Mouse (Mus musculus) lung, embryonic 15.5 days (tissue): Measurements from ENCODE around the gene Kdm8. TPM values are rescaled to one million over a fixed set of nuclear protein-coding genes. Genes with fewer than 3 reads are reported as not detected.
"Not testable (repeated sequence)": the region's sequence is repeated elsewhere in the genome, so short reads cannot be mapped to it uniquely, and the experiment has no call there.

Experiments
- ATAC-seq: fragments of 200-750 bp; cut with Nextera tagmentation; 2 replicates; pipeline ENCODE4 v1.8.0; 2017; ENCODE audit warnings: moderate number of reproducible peaks, borderline replicate concordance; ENCODE audit not compliant: low FRiP score, low TSS enrichment; ENCODE audit errors: extremely low read depth
- H3K27ac ChIP-seq: fragments of 300-500 bp; sonication (generic); 2 replicates; pipeline ENCODE4 v1.5.1; 2015; ENCODE audit warnings: moderate library complexity, mild to moderate bottlenecking, inconsistent platforms
- H3K27me3 ChIP-seq: fragments of 300-500 bp; sonication (generic); 2 replicates; pipeline ENCODE4 v1.6.1; 2015; ENCODE audit warnings: inconsistent platforms
- H3K36me3 ChIP-seq: fragments of 300-500 bp; sonication (generic); 2 replicates; pipeline ENCODE4 v1.6.1; 2015; ENCODE audit warnings: inconsistent platforms
- H3K4me1 ChIP-seq: fragments of 300-500 bp; sonication (generic); 2 replicates; pipeline ENCODE4 v1.6.1; 2015; ENCODE audit warnings: inconsistent platforms
- H3K4me2 ChIP-seq: fragments of 300-500 bp; sonication (generic); 2 replicates; pipeline ENCODE4 v1.6.1; 2015; ENCODE audit warnings: inconsistent platforms, mild to moderate bottlenecking, moderate library complexity
- H3K4me3 ChIP-seq: fragments of 300-500 bp; sonication (generic); 2 replicates; pipeline ENCODE4 v1.5.1; 2015; ENCODE audit warnings: mild to moderate bottlenecking, inconsistent platforms
- H3K9ac ChIP-seq: fragments of 300-500 bp; sonication (generic); 2 replicates; pipeline ENCODE4 v1.6.1; 2015; ENCODE audit warnings: inconsistent platforms
- H3K9me3 ChIP-seq: fragments of 300-500 bp; sonication (generic); 2 replicates; pipeline ENCODE4 v1.6.1; 2016; ENCODE audit warnings: inconsistent platforms
- WGBS: fragments of 180-500 bp; shearing (Covaris S2); methylation state at CpG from one replicate; pipeline ENCODE4 v1.1.7; 2015; 5-methylcytosine and 5-hydroxymethylcytosine counted together
- polyA plus RNA-seq: library from polyadenylated mRNA; unstranded; fragments of >200 nt; fragmentation: Nextera tagmentation; extraction: Ambion mirVana; gene quantifications from 2 replicates; pipeline ENCODE4 v1.2.1, GENCODE M21; 2015

Kdm8 gene
- polyA plus RNA-seq, 1 experiment from 2014 or later: 14.5 TPM

DNA sequence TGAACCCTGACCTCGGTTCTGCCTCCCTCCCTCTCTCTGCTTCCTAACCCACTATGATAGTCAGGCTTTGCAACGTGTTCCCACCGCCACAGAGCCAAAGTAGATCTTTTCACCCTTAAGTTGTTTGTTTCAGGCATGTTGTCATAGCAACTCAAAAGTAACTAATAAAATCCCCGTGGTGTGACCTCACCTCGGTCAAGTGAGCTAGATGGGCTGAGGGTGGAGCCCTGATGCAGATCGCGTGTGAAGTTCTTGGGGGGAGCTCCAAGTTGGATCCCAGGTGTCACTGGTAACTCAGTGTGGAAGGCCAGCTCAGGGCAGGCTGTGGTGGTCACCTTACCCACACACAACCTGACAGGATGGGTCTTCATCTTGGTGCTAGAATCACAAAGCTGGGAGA is 16.1 kb upstream of the Kdm8 start:
- peaks cover 17% of the 10 kb centered on the region; the same call in 1 of the 2 replicates for H3K4me1 ChIP-seq
- H3K36me3 ChIP-seq: no peaks in the 10 kb centered on the region
- 59% methylated on average over 7 of the region's 7 CpGs for WGBS
- no peaks in the 10 kb centered on the region for H3K27me3 ChIP-seq
- H3K4me3 ChIP-seq: no peak overlapping the region
- H3K9ac ChIP-seq: no peak overlapping the region
- no peak overlapping the region for H3K4me2 ChIP-seq
- no peaks in the 10 kb centered on the region for H3K9me3 ChIP-seq
- no peak overlapping the region for H3K27ac ChIP-seq
- ATAC-seq: no peak

DNA sequence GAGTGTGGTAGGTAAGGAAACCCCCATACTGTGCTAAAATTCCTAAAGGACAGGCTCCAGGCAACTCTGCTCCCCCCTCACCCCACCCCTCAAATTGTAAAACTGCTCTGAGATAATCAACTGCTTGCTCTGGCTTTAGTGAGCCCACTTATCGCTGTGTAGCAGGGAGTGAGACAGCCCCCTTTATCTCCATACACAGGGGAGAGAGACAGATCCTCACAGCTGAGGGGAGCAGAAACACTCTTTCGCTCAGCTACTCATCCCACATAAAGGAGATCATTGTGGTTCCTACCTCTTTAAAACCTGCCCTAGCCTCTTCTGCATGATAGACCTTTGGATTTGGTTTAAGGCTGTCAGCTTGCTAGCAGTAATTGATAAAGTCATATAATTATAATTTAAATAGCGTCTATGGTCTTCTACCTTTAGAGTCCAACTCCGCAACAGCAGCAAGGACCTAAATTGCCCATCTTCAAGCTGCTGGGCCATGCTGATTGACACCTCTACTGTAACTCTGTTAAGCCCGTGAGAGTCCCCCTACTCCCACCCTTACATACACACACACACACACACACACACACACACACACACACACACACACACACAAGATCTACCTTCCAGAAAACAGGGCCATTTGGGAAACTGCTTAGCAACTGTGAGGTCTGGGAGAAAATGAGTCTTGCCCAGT is 15.5 kb upstream of the Kdm8 start:
- H3K4me2 ChIP-seq, H3K27me3 ChIP-seq, H3K4me3 ChIP-seq, H3K36me3 ChIP-seq, H3K9me3 ChIP-seq, ATAC-seq, H3K9ac ChIP-seq, H3K27ac ChIP-seq: not testable (repeated sequence)
- peaks cover 12% of the 10 kb centered on the region; the same call in 1 of the 2 replicates for H3K4me1 ChIP-seq
- 58% methylated on average over 5 of the region's 5 CpGs for WGBS

DNA sequence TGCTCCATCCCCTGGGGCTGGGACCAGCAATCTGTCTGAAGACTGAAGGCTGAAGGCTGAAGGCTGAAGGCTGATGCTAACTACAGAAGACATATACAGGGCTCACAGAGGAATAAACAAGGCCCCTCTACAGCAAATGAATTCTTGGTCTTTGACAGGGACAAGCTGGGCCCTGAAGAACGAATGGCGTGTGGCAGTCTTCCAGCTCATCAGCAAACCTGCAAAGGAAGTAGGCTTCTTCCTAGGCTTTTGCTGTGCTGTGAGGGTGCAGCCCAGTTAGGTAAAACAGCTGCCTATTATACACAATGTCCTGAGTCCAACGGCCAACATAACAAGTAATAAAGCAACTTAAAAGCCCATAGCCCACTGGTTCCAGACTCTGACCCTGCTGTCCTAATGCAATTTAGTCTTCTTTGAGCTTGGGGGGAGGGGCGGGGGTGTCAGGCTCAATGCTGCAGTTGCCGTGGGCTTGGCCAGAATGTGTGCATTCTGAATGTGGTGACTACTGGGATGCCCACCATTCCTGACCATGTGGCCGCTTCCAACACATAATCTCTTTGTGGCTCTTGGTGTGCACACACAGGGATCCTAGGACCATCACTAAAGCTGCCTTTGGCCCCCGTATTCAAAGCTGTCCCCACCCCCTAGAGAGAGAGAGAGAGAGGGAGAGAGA is 14.2 kb upstream of the Kdm8 start:
- WGBS: 41% methylated on average over 7 of the region's 7 CpGs
- Histone ChIP-seq H3K27ac (0 out of 2 replicates have a peak overlapping the region, but pooled peaks have one; percentile 15), H3K9me3 (no peaks in the 10 kb centered on the region), H3K4me1 (peaks cover 24% of the 10 kb centered on the region), H3K4me3 (no peak overlapping the region), H3K36me3 (no peaks in the 10 kb centered on the region), H3K27me3 (no peaks in the 10 kb centered on the region), H3K4me2 (no peak overlapping the region), H3K9ac (no peak overlapping the region)
- peak; percentile 47; the same call in 1 of the 2 replicates for ATAC-seq

DNA sequence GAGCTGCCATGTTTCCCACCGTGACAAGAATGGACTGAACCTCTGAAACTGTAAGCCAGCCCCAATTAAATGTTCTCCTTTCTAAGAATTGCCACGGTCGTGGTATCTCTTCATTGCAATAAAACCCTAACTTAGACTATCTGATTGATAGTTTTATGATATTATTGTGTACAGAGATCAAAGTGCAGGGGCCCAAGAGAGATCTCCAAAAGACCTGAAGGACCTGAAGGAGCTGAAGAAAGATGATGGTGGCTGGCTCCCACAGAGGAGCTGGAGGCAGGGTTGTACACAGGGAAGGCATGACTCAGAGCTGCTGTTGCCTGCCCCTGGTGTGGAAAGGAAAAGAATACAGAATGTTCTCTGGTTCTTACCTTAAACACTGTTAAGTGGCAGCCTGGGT is 10.6 kb upstream of the Kdm8 start:
- no peaks in the 10 kb centered on the region for H3K27me3 ChIP-seq
- WGBS: 83% methylated on average over 3 of the region's 3 CpGs

DNA sequence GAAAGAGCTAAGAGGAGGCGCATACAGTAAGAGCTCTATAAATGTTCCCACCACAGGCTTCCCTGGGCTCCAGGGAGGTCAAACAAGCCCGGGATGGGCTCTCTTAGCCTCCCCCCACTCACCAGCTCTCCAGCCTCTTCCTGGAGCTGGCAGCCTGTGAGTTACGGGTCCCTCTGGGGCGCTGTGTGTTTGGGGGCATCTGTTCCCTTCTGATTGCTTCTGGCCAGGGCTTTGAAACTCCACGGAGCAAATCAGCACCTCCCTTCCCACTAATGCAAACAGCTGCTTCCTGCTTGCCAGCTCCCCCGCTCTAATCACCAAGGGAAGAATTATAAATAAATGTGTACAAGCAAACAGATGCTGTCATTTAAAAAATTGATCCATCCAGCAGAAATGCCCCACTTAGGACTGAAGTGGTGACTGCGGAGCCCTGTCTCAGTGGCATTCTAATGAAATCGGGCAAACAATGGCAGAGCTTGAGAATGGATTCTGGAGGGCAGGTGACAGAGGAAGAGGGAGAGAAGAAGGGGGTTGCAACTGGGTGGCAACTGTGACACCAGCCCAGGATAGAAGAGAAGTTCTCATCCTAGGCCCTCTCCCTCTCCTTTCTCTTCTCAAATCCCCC is 9.7 kb upstream of the Kdm8 start:
- Histone ChIP-seq H3K27ac (peak overlapping the region; percentile 67), H3K4me2 (no peak overlapping the region), H3K9ac (peak overlapping the region; percentile 16; the same call in 1 of the 2 replicates), H3K36me3 (no peaks in the 10 kb centered on the region), H3K4me3 (no peak overlapping the region), H3K27me3 (no peaks in the 10 kb centered on the region), H3K9me3 (no peaks in the 10 kb centered on the region), H3K4me1 (peaks cover 18% of the 10 kb centered on the region)
- no peak; the same call in 1 of the 2 replicates for ATAC-seq
- WGBS: 29% methylated on average over 8 of the region's 8 CpGs

More for the DNA sequence above, 10.6 kb upstream of the Kdm8 start:
- H3K4me1 ChIP-seq: peaks cover 18% of the 10 kb centered on the region
- H3K9ac ChIP-seq: no peak overlapping the region
- no peak overlapping the region for H3K4me3 ChIP-seq
- ATAC-seq: no peak
- H3K27ac ChIP-seq: no peak overlapping the region
- no peak overlapping the region for H3K4me2 ChIP-seq
- no peaks in the 10 kb centered on the region for H3K36me3 ChIP-seq
- no peaks in the 10 kb centered on the region for H3K9me3 ChIP-seq

DNA sequence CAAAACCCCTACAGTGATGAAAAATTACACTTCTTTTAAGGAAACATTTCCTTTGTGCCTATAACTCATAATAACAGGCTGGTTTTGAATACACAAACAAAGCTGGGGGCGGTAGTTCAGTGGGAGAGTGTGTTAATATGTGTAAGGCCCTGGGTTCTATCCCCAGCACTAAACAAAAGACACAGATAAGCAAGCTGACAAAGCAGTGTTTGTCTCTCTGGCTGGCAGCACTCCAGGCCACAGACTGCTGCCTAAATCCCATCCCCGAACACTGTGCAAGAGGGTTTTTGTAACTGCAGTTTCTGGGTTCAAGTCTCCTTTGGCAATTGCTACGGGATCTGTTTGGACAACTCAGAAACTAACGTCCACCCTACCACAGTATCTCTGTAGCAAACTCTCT is 2.2 kb upstream of the Kdm8 start:
- Histone ChIP-seq H3K9ac (no peak overlapping the region), H3K9me3 (no peaks in the 10 kb centered on the region), H3K27me3 (no peaks in the 10 kb centered on the region), H3K36me3 (no peaks in the 10 kb centered on the region), H3K4me2 (no peak overlapping the region), H3K27ac (peak overlapping the region; percentile 56; the same call in 1 of the 2 replicates), H3K4me1 (peaks cover 21% of the 10 kb centered on the region), H3K4me3 (no peak overlapping the region)
- WGBS: 46% methylated on average over 4 of the region's 4 CpGs
- ATAC-seq: no peak

DNA sequence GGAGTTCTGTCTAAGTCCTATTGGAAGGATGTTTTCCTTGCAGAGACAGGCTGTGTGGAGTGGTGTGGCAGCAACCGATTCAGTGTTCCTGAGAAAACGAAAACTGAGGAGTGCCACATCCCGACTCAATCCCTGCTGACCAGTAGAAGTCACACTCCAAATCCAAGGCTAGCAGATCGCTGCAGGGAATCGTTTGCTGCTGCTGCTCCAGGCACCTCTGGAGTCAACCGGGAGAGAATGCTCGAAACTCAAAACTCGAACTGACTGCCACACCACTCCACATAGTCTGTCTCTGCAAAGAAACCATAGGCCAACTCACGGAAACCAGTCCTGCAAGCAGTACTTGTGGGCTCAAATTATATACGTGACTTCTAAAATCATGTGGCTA is 406 bp upstream of the Kdm8 start:
- no peak; the same call in 1 of the 2 replicates for ATAC-seq

DNA sequence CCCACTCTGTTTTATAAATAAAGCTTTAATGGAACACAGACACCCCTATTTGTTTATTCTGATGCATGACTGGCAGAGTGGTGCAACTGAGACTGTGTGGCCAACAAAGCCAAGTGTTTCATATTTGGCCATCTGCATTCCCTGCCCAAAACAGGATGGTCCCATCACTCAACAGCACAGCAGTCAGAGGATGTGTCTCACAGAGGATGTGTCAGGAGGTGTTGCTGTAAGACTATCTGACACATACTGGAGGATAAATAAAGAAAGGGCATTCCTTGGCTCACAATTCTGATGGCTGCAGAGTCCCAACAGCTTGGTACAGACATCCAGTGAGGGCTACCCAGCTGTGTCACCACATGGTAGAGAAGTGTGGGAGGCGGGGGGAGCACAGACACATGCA is 6.2 kb downstream of the Kdm8 start:
- no peaks in the 10 kb centered on the region for H3K9me3 ChIP-seq
- no peaks in the 10 kb centered on the region for H3K27me3 ChIP-seq
- ATAC-seq: peak; percentile 83
- H3K4me2 ChIP-seq: no peak overlapping the region
- WGBS: 63% methylated on average over 1 of the region's 1 CpGs
- peak overlapping the region; percentile 64 for H3K27ac ChIP-seq
- no peak overlapping the region for H3K9ac ChIP-seq
- H3K36me3 ChIP-seq: 0 out of 2 replicates have a peak, but pooled peaks cover 5% of the 10 kb centered on the region
- H3K4me1 ChIP-seq: peaks cover 37% of the 10 kb centered on the region
- no peak overlapping the region for H3K4me3 ChIP-seq

More for the DNA sequence above, 406 bp upstream of the Kdm8 start:
- Histone ChIP-seq H3K4me1 (peaks cover 28% of the 10 kb centered on the region), H3K9me3 (no peaks in the 10 kb centered on the region), H3K4me2 (peak overlapping the region; percentile 76), H3K27ac (peak overlapping the region; percentile 98), H3K36me3 (no peaks in the 10 kb centered on the region), H3K4me3 (peak overlapping the region; percentile 61), H3K27me3 (no peaks in the 10 kb centered on the region), H3K9ac (peak overlapping the region; percentile 72)
- whole genome bisulfite sequencing: 13% methylated on average over 10 of the region's 10 CpGs

DNA sequence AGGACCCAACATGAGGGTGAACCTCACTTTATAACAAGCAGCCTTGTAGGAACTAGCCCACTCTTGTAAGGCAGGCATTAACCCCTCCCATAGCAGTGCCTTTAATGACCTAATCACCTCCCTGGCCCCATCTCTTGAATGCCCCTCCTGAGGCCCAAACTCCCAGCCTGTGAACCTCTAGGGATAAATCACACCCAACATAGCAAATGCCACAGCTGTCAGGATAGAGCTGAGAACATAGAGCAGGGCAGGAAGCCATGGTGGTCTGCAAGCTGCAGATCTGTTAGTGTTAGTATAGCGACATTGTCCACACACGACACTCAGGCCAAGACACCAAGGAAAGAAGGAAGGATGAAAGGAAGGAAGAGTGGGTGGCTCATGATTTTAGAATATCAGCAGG is 6.6 kb downstream of the Kdm8 start:
- peak overlapping the region; percentile 64 for H3K27ac ChIP-seq
- no peaks in the 10 kb centered on the region for H3K27me3 ChIP-seq
- no peak overlapping the region for H3K4me2 ChIP-seq
- peaks cover 33% of the 10 kb centered on the region for H3K4me1 ChIP-seq
- H3K4me3 ChIP-seq: no peak overlapping the region
- no peaks in the 10 kb centered on the region for H3K9me3 ChIP-seq
- peak; percentile 55 for ATAC-seq
- no peak overlapping the region for H3K9ac ChIP-seq
- 0 out of 2 replicates have a peak, but pooled peaks cover 5% of the 10 kb centered on the region for H3K36me3 ChIP-seq
- WGBS: 44% methylated on average over 2 of the region's 2 CpGs

DNA sequence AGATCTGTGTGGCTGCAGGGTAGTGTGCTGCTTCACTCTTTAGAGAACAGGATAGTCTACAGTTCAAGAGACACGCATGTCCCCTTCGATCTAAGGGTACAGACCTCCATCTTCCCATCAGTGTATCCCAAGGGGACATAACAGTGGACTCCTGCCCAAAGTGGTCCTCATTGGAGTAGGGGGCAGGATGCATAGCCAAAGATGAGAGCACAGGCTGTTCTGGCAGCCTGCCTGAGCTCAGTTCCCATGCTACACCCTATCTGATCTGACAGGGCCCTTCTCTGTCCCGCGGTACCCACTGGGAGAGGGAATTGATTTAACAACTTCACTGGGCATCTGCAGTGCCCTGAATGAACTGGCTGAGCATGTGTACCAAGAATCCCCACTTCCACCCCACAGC is 9.2 kb downstream of the Kdm8 start:
- Histone ChIP-seq H3K4me1 (peaks cover 29% of the 10 kb centered on the region), H3K4me3 (no peak overlapping the region), H3K9ac (no peak overlapping the region), H3K27me3 (no peaks in the 10 kb centered on the region), H3K9me3 (no peaks in the 10 kb centered on the region), H3K27ac (no peak overlapping the region), H3K4me2 (no peak overlapping the region), H3K36me3 (0 out of 2 replicates have a peak, but pooled peaks cover 9% of the 10 kb centered on the region)
- 94% methylated on average over 4 of the region's 4 CpGs for WGBS
- ATAC-seq: no peak

DNA sequence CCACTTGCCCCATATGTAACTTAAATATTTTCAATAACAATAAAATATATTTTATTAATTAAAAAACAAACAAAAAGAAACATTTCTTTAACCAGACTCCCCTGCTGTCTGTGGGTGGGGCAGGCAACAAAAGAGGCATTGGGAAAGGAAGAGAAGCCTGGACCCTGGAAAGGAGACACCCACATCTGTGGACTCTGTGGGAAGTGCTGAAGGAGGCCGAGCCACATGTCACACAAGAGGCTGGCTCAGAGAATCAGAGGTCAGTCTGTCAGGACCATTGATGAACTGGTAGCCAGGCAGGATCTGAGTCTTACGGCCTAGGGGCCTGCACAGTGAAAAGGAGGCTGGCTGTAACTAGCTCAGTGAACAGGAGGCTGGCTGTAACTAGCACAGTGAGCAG is 17.7 kb downstream of the Kdm8 start:
- Histone ChIP-seq H3K9me3 (no peaks in the 10 kb centered on the region), H3K4me1 (no peaks in the 10 kb centered on the region), H3K36me3 (peaks cover 20% of the 10 kb centered on the region), H3K4me2 (no peak overlapping the region), H3K9ac (no peak overlapping the region), H3K27me3 (no peaks in the 10 kb centered on the region), H3K4me3 (no peak overlapping the region), H3K27ac (no peak overlapping the region)
- 67% methylated on average over 2 of the region's 2 CpGs for WGBS
- ATAC-seq: no peak

DNA sequence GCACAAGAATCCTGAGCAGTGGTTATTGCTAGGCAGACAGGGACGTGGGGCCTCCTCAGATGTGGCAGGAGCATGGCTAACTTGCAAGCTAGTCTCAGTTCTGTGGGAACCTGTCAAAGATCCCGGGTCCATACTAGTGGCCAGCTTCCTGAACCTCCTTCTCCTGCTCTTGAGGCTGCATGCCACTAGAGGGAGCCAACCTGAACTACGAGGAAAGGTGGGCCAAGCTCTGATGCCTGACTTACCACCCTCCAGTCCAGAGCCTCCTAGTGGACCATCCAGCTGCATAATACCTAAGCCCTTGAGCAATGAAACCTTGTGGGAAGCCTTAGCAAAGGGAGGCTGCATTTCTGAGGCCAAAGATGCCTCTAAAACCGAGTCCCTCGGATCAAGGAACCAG is 25.5 kb downstream of the Kdm8 start:
- no peak overlapping the region for H3K4me3 ChIP-seq
- H3K27ac ChIP-seq: no peak overlapping the region
- peaks cover 39% of the 10 kb centered on the region for H3K4me1 ChIP-seq
- H3K9ac ChIP-seq: no peak overlapping the region
- no peaks in the 10 kb centered on the region for H3K27me3 ChIP-seq
- H3K4me2 ChIP-seq: no peak overlapping the region
- ATAC-seq: no peak; the same call in 1 of the 2 replicates
- H3K9me3 ChIP-seq: no peaks in the 10 kb centered on the region
- H3K36me3 ChIP-seq: peaks cover 56% of the 10 kb centered on the region
- 31% methylated on average over 5 of the region's 5 CpGs for WGBS
